Mouse (Mus musculus): Measurements from ENCODE around the gene Ess2. TPM values are rescaled to one million over a fixed set of nuclear protein-coding genes. Genes with fewer than 3 reads are reported as not detected.

The Ess2 gene
- total and polyA plus RNA-seq, 2 experiments from 2014 or later: 46.2 to 50.4 TPM

- ATAC-seq: peak; percentile 98
- no peaks in the 10 kb centered on the region for H3K9me3 ChIP-seq (ENCODE audit: low read length)
- peaks cover 4% of the 10 kb centered on the region for H3K27me3 ChIP-seq (ENCODE audit: insufficient read depth, low read length)
- H3K27ac ChIP-seq (ENCODE audit: low read depth, low read length): peak overlapping the region; percentile 90
- peaks cover 8% of the 10 kb centered on the region for H3K4me1 ChIP-seq (ENCODE audit: insufficient read depth)
- DNase-seq: peak; percentile 99
- WGBS: 2% methylated on average over 47 of the region's 47 CpGs
- peak overlapping the region; percentile 89 for H3K9ac ChIP-seq
- peak; percentile 79 for TF ChIP-seq CTCF (IDR thresholded peaks at IDR 0.05; ENCODE audit: low read depth)
- H3K4me2 ChIP-seq (ENCODE audit: low read depth): peak overlapping the region; percentile 89
- peak overlapping the region; percentile 80 for H3K4me3 ChIP-seq (ENCODE audit: low read depth, low read length)
- H3K36me3 ChIP-seq (ENCODE audit: insufficient read depth): peaks cover 18% of the 10 kb centered on the region
These were observed 10.4 kb upstream of the Ess2 start for GRCm38 (mm10) chr16:17921325-17922162.

DNA sequence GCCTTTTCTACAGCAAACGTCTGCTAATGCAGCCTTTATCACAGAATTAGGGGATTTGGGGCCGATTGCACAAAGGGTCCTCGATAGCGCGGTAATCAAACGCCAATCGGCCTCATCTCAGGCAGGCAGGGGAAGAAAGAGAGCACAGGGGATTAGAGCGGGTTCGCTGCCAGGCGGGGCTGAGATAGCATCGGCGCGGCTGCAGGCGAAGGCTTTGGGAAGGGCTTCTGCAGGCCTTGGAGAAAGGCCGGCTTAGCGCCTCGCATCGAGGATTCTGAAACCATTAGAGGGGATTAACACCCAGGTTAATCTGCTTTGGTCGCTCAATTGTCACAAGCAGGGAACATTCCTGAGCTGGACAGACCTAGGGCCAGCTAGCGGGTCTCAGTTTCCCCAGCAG lies 9.4 kb upstream of the Ess2 start:
- Histone ChIP-seq H3K4me2 (ENCODE audit: low read depth) (no peak overlapping the region; the same call in 1 of the 2 replicates), H3K27ac (ENCODE audit: low read depth, low read length) (no peak overlapping the region), H3K9ac (peak overlapping the region; percentile 44), H3K4me1 (ENCODE audit: insufficient read depth) (peaks cover 8% of the 10 kb centered on the region), H3K27me3 (ENCODE audit: insufficient read depth, low read length) (peaks cover 14% of the 10 kb centered on the region), H3K36me3 (ENCODE audit: insufficient read depth) (peaks cover 10% of the 10 kb centered on the region), H3K4me3 (ENCODE audit: low read depth, low read length) (no peak overlapping the region), H3K9me3 (ENCODE audit: low read length) (no peaks in the 10 kb centered on the region)
- TF ChIP-seq CTCF (IDR thresholded peaks at IDR 0.05; ENCODE audit: low read depth): no peak
- 7% methylated on average over 20 of the region's 20 CpGs for WGBS
- DNase-seq (no peak), ATAC-seq (no peak)

DNA sequence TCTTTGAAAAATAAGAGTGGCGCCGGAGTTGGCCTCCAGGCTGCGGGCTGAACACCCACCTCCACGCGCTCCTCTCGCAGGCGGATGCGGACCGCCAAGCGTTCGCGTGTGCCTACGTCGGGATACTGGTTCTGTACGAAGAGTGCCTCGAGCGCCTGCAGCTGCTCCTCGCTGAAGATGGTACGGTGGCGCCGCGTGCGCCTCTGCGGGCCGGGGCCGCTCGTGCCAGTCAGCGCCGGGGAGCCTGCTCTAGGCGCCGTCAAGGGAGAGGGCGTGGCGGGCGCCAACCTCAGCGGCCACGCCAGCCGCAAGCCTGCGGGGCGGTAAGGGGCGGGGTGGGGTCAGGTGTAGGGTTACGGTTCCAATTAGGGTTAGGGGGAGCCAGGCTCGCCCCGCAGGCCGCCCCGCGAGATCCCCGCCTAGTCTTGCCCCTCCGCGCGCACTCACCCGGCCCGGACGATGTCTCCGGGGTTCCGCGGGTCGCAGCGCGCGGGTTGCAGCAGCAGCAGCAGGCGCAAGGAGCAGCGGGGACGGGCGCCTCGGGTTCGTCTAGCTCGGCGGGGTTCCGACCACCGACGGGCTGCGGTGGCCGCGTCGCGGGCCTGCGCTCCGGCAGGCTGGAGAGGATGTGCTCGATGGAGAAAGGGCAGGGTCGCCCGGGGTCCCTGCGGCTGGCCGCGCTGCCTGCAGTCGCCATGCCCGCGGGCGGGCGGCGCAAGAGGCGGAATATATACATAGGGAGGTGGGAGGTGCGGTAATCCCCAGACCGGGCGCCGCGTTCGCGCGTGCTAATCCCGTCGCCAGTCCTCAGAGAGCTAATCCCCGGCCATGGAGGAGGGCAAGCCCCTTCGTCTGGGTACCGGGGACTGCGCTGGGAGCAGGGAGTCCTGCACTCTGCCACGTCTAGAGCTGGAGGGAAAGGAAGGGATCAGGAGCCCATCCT lies 3.4 kb upstream of the Ess2 start, which contains the start of gene Gsc2:
Gene Gsc2 (minus strand): TSS at position 753 of the 943 bp plus-strand sequence.
- Histone ChIP-seq H3K4me3 (ENCODE audit: low read depth, low read length) (peak within 1 kb of the TSS; percentile 31), H3K4me1 (ENCODE audit: insufficient read depth) (peaks cover 6% of the 10 kb centered on the region; the same call in 1 of the 2 replicates), H3K27ac (ENCODE audit: low read depth, low read length) (no peak within 1 kb of the TSS), H3K4me2 (ENCODE audit: low read depth) (peak within 1 kb of the TSS; percentile 51), H3K9ac (0 out of 2 replicates have a peak within 1 kb of the TSS, but pooled peaks have one; percentile 18), H3K36me3 (ENCODE audit: insufficient read depth) (no peaks in the 10 kb centered on the region), H3K27me3 (ENCODE audit: insufficient read depth, low read length) (peaks cover 42% of the 10 kb centered on the region), H3K9me3 (ENCODE audit: low read length) (no peaks in the 10 kb centered on the region)
- peak; percentile 25; the same call in 1 of the 2 replicates for ATAC-seq
- peak; percentile 45 for DNase-seq
- no peak for TF ChIP-seq CTCF (IDR thresholded peaks at IDR 0.05; ENCODE audit: low read depth)
- WGBS: under 1% methylated on average over 102 of the region's 106 CpGs

- Histone ChIP-seq H3K4me2 (ENCODE audit: low read depth) (no peak within 1 kb of the TSS), H3K4me3 (ENCODE audit: low read depth, low read length) (no peak within 1 kb of the TSS), H3K9me3 (ENCODE audit: low read length) (no peaks in the 10 kb centered on the region), H3K9ac (no peak within 1 kb of the TSS), H3K36me3 (ENCODE audit: insufficient read depth) (peaks cover 54% of the 10 kb centered on the region), H3K27ac (ENCODE audit: low read depth, low read length) (no peak within 1 kb of the TSS), H3K4me1 (ENCODE audit: insufficient read depth) (no peaks in the 10 kb centered on the region), H3K27me3 (ENCODE audit: insufficient read depth, low read length) (no peaks in the 10 kb centered on the region)
- DNase-seq (no peak), ATAC-seq (no peak)
- WGBS: 89% methylated on average over 14 of the region's 14 CpGs
- no peak for TF ChIP-seq CTCF (IDR thresholded peaks at IDR 0.05; ENCODE audit: low read depth)
These were observed 12.7 kb downstream of the Ess2 start, which contains the start of the genes Dgcr2 and Tssk2 for GRCm38 (mm10) chr16:17898462-17898861. TSS of gene Dgcr2 (minus strand) at chr16:17898562. TSS of gene Tssk2 (plus strand) at chr16:17898637.

DNA sequence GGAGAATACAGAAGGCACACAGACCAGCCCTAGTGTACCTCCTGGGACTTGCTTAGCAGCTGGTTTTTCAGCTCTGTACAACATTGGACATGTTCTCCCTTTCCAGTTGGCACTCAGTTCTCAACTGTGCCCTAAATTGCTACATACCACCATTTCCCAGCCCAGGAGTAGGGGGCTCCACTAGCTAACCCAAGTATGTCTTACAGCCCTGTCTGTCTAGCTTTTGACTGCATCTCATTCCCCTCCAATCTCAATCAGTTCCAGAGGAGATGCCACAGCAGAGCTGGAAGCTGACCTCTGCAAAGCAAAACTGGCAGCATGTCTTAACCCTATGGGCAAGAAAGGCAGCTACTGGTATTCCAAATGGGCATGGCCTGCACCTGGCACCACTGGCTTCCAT lies 15.1 kb downstream of the Ess2 start:
- DNase-seq: no peak
- H3K9me3 ChIP-seq (ENCODE audit: low read length): no peaks in the 10 kb centered on the region
- H3K4me1 ChIP-seq (ENCODE audit: insufficient read depth): peaks cover 4% of the 10 kb centered on the region; the same call in 1 of the 2 replicates
- ATAC-seq: no peak
- H3K9ac ChIP-seq: no peak overlapping the region
- H3K36me3 ChIP-seq (ENCODE audit: insufficient read depth): peaks cover 30% of the 10 kb centered on the region
- no peak overlapping the region for H3K4me2 ChIP-seq (ENCODE audit: low read depth)
- H3K27ac ChIP-seq (ENCODE audit: low read depth, low read length): no peak overlapping the region
- no peak for TF ChIP-seq CTCF (IDR thresholded peaks at IDR 0.05; ENCODE audit: low read depth)
- no peak overlapping the region for H3K4me3 ChIP-seq (ENCODE audit: low read depth, low read length)
- no peaks in the 10 kb centered on the region for H3K27me3 ChIP-seq (ENCODE audit: insufficient read depth, low read length)

DNA sequence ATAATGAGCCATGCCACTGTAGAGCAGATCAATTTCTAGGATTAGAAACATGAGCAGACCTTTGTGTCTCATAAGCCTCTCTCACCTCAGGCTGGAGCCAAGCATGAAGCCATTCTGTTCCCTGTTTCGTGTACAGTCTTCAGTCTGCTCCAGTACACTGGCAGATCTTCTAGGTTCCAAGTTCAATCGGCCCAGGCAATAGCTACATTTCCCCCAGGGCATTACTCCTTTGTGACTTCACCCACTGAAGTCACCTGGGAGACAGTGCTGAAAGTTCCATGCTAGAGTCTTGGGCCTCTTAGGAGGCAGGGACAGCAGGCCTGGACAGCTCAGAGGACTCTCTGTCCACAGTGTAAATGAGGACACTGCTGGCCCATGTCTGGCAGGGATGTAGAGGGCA lies 17.2 kb downstream of the Ess2 start, which contains the start of gene Tssk1:
Gene Tssk1 (plus strand): TSS at position 301 of the 400 bp plus-strand sequence.
- DNase-seq (no peak), ATAC-seq (no peak)
- no peak for TF ChIP-seq CTCF (IDR thresholded peaks at IDR 0.05; ENCODE audit: low read depth)
- Histone ChIP-seq H3K27me3 (ENCODE audit: insufficient read depth, low read length) (no peaks in the 10 kb centered on the region), H3K4me2 (ENCODE audit: low read depth) (no peak within 1 kb of the TSS), H3K9me3 (ENCODE audit: low read length) (no peaks in the 10 kb centered on the region), H3K36me3 (ENCODE audit: insufficient read depth) (peaks cover 11% of the 10 kb centered on the region; the same call in 1 of the 2 replicates), H3K4me1 (ENCODE audit: insufficient read depth) (peaks cover 14% of the 10 kb centered on the region), H3K9ac (no peak within 1 kb of the TSS), H3K27ac (ENCODE audit: low read depth, low read length) (no peak within 1 kb of the TSS), H3K4me3 (ENCODE audit: low read depth, low read length) (no peak within 1 kb of the TSS)
- WGBS: 77% methylated on average over 2 of the region's 2 CpGs

Data from forebrain, postnatal 0 days (tissue).